In the genomic region with DNA sequence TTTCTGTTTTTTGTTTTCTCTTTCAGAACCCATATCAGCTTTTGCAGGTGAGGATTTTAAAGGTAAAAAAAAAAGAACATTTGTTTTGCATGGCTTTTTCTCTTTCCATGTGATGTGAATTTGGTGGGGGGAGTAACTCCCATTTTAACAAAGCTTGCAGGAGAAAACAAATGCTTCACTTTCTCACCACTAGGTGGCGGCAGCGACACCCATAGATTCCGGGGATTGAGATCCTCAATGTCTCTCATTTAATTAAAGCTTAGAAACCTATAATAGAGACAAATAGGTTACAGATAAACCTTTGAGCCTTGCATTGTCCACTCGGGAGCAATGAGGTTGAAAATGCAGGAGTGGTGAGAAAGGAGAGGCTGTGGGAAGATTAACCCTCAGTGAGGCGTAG, we compare ENCODE assay signal across 8 mouse cellular contexts.
A peak's percentile ranks its signal among the peaks of the same experiment; 100 is the strongest.
DNase-seq lines count a peak whose midpoint lies in the region; ATAC-seq lines count a peak whose summit lies in the region.

No protein-coding gene starts in this region.

- H3K9me3 ChIP-seq in heart, embryonic 10.5 days: no peaks in the 10 kb centered on the region
- no peaks in the 10 kb centered on the region for H3K9me3 ChIP-seq in embryonic facial prominence, embryonic 14.5 days (ENCODE audit: control insufficient read depth, low read length)

- ATAC-seq in embryonic facial prominence, embryonic 14.5 days (ENCODE audit: low read depth): no peak
- ATAC-seq in megakaryocyte-erythroid progenitor cell, adult 5-6 weeks (replicated peaks; ENCODE audit: low FRiP score, low TSS enrichment, poor library complexity, severe bottlenecking): 0 out of 2 replicates have a peak, but pooled peaks have one; percentile 55

- no peak overlapping the region for H3K27ac ChIP-seq in heart, embryonic 10.5 days
- H3K27ac ChIP-seq in embryonic facial prominence, embryonic 14.5 days (replicated peaks; ENCODE audit: low read depth, low read length): no peak overlapping the region

- 23% methylated on average over 5 of the region's 5 CpGs for WGBS in heart, embryonic 10.5 days
- 24% methylated on average over 5 of the region's 5 CpGs for WGBS in embryonic facial prominence, embryonic 14.5 days

- peak; percentile 65 to 80 for DNase-seq in heart, postnatal 10 days
- no peak for DNase-seq in heart, embryonic 10.5 days (ENCODE audit: low spot score)
- peak; percentile 45 to 54 for DNase-seq in CD8-positive naive resting alpha-beta T cell, adult 2 months (ENCODE audit: low read depth in 2 of 2, low spot score in 2 of 2)
- peak; percentile 67 for DNase-seq in adrenal gland, postnatal 14 days
- peak; percentile 68 for DNase-seq in embryonic facial prominence, embryonic 14.5 days (ENCODE audit: low spot score)
- peak; percentile 81 to 84 for DNase-seq in layer of hippocampus, postnatal 14 days (ENCODE audit: low spot score in 2 of 2)
- peak; percentile 16 to 45 for DNase-seq in thymus, postnatal 36 days

- no peaks in the 10 kb centered on the region for H3K27me3 ChIP-seq in heart, embryonic 10.5 days (ENCODE audit: insufficient read depth, poor library complexity, severe bottlenecking)
- no peaks in the 10 kb centered on the region for H3K27me3 ChIP-seq in embryonic facial prominence, embryonic 14.5 days (replicated peaks; ENCODE audit: control insufficient read depth, insufficient read depth, low read length)

- no peak overlapping the region for H3K4me2 ChIP-seq in embryonic facial prominence, embryonic 14.5 days (ENCODE audit: low read depth, low read length)

- intact Hi-C loops in heart, postnatal 10 days (cut with DNase I): loop anchor here (2.0 kb wide), 1 partner anchor 143 kb away; no protein-coding TSS in a partner anchor

- peaks cover 11% of the 10 kb centered on the region for H3K4me1 ChIP-seq in heart, embryonic 10.5 days
- H3K4me1 ChIP-seq in embryonic facial prominence, embryonic 14.5 days (ENCODE audit: control insufficient read depth, insufficient read depth, low read length): no peaks in the 10 kb centered on the region; the same call in 1 of the 2 replicates

- H3K9ac ChIP-seq in embryonic facial prominence, embryonic 14.5 days (ENCODE audit: low read depth, low read length): no peak overlapping the region

- 0 out of 2 replicates have a peak, but pooled peaks cover 2% of the 10 kb centered on the region for H3K36me3 ChIP-seq in heart, embryonic 10.5 days
- H3K36me3 ChIP-seq in embryonic facial prominence, embryonic 14.5 days (ENCODE audit: control insufficient read depth, insufficient read depth, low read length): peaks cover 54% of the 10 kb centered on the region

- no peak overlapping the region for H3K4me3 ChIP-seq in heart, embryonic 10.5 days
- no peak overlapping the region for H3K4me3 ChIP-seq in embryonic facial prominence, embryonic 14.5 days (ENCODE audit: low read depth, low read length)
